Mouse (Mus musculus): ENCODE results near the gene Eif5a.

DNA sequence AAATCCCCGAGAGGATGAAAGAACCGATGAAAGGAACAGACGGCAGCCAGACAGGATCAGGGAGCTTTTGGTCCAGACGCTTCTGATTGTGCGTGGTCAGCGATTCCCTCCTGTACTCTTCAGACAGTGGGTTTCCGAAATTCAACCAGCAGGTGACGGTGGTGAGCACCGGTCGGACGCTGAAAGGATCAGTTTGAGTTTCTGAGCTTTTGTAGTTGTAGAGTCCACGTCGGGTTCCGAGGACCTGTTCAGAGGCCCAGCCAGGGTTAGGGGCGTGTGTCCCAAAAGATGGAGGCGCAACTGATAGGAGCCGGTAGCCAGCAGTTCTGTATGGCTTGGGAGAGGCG, 41.3 kb downstream of the Eif5a start:
- peak; percentile 72; the same call in 1 of the 2 replicates for TF ChIP-seq CTCF (IDR thresholded peaks at IDR 0.05; ENCODE audit: borderline replicate concordance, insufficient read depth, low read depth, low read length)
- no peak for TF ChIP-seq POLR2A (IDR thresholded peaks at IDR 0.05; ENCODE audit: borderline replicate concordance, insufficient read depth, low read length)

Measured in cerebellum, adult 2 months (tissue).